Mouse (Mus musculus) A20 (cell line): ENCODE results near the gene Samm50.

Experiments used
- DNase-seq: peaks from one replicate; pipeline ENCODE4 v3.0.0-alpha.2; 2011; ENCODE audit warnings: low read depth, low spot score

Samm50 gene

GRCm38 (mm10) chr15:84238552-84238951 is 46.5 kb downstream of the Samm50 start:
- no peak for DNase-seq

DNA sequence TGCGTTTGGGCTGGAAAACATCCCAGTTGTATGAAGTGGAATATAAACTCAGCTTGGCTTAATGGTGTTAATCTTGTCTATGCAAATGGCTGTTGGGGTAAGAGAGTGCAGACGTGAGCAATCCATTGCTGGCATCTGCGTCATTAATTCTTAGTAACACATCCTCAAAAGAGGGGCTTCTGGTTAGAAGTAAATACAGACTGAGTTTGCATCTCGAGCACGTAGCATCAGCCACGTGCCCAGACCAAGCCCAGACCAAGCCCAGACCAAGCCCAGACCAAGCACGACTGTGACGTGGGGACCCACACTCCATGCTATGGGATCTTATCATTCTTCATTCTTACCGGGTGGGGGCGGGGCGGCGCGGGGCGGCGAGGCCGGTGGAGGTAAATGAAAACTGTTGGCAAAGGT is 47.0 kb downstream of the Samm50 start:
- DNase-seq, result no peak

- no peak for DNase-seq
Measured at GRCm38 (mm10) chr15:84241520-84241919, 49.5 kb downstream of the Samm50 start.

GRCm38 (mm10) chr15:84245104-84245503 is 53.1 kb downstream of the Samm50 start:
- no peak for DNase-seq

GRCm38 (mm10) chr15:84246195-84246594 is 54.2 kb downstream of the Samm50 start:
- DNase-seq, result no peak

- DNase-seq, result no peak
Measured at GRCm38 (mm10) chr15:84247309-84247708, 55.3 kb downstream of the Samm50 start.

GRCm38 (mm10) chr15:84251227-84251626 is 59.2 kb downstream of the Samm50 start:
- no peak for DNase-seq

GRCm38 (mm10) chr15:84252645-84253044 is 60.6 kb downstream of the Samm50 start:
- DNase-seq, result no peak

DNA sequence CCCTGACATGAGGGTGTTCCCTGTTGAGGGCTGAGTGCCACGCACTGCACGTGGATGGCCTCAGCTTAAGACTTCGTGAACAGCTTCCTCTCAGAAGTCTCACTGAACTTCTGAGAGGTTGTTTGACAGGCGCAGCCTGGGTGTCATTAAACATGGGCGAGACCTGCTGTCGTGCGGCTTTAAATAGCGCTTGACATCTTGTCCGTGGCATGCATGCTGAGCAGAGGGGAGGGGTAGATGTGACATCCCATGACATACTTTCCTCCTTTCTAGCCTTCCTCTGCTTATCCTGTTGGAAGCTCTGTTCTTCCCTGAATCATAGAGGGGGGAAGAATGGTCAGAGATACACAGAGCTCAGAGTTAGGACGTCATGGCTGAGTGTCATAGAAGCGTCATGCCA is 61.7 kb downstream of the Samm50 start:
- DNase-seq, result peak; percentile 62

GRCm38 (mm10) chr15:84254387-84254786 is 62.3 kb downstream of the Samm50 start:
- no peak for DNase-seq

- DNase-seq, result no peak
Measured at GRCm38 (mm10) chr15:84256254-84256850, 64.3 kb downstream of the Samm50 start.

- no peak for DNase-seq
Measured at GRCm38 (mm10) chr15:84256864-84257263, 64.8 kb downstream of the Samm50 start.

DNA sequence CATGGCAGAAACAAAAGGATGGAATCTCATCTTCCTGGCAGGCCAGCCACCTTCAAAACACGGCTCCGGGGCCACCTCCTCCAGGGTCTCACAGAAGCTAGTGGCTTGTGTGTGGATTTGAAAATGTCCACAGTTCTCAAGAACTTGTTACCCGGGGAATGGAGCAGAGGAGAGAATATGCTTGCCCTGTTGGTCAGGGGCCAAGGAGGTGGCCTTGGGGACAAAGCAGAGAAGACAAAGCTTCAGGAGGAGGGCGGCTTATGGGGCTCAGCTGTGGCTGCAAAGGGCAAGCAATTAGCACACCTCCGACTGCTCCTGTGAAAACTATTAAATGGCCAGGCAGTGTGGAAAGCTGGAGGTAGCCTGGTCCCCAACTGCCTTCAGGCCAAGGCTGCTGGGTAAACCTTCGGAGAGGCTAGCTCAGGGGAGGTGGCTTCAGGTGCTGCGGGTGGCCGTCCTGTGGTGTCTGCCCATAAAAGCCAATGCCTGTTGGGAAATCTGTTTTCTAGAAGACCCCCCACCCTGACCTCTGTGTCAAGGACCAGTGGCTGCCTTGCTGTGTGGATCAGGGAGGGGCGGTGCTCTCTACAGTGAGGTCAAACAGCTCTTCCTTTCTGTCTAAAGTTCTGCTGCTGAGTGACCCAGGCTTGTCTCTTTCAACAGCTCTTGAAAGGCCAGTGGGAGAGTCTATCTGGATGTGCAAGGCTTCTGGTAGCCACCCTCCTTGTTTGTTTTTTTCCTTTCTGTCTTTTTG is 66.7 kb downstream of the Samm50 start:
- DNase-seq, result no peak

GRCm38 (mm10) chr15:84260123-84260822 is 68.2 kb downstream of the Samm50 start:
- peak; percentile 74 for DNase-seq

- DNase-seq, result no peak
Measured at GRCm38 (mm10) chr15:84262630-84263029, 70.6 kb downstream of the Samm50 start.

DNA sequence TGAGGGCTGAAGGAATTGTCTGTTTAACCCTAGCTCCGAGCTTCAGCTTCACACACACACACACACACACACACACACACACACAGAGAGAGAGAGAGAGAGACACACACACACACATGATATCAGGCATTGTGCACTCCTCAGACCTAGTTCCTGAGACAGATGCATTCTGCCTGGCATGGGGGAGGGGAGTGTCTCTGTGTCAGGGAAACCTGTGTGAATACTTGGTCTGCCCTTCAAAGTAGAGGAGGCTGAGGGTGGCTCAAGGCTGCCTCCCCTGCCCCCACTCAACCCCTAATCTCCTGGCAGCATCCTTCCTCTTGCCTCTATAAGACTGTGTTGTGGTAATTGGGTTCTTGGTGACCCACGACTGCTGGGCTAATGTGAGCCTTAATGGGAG is 71.5 kb downstream of the Samm50 start:
- no peak for DNase-seq

DNA sequence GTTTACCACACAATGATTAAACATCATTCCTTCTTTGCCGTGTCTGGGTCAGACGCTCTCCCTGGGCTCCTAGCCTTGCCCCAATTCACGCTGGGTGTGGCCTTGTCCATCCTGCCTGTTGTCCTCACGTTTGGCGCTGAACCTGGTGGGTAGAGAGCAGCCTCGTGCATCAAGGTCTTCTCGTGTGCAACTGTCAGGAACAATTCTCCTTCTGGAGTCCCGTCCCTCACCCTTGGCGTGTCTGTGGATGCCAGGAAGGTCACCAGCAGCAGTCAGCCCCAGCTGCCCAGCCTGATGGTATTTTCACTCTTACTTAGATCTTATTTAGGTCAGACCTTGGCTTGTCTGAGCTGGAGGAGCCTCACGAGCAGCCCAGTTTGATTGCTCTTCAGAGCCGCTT is 73.1 kb downstream of the Samm50 start:
- DNase-seq, result no peak

GRCm38 (mm10) chr15:84266290-84266689 is 74.2 kb downstream of the Samm50 start:
- DNase-seq, result no peak
